Mouse (Mus musculus) neural tube, embryonic 13.5 days (tissue): ENCODE measurements at regions not wholly inside any gene's neighbourhood (a gene's known extent, or its start where the extent isn't known, plus 50 kb on each side); places are given as distances from the start of the nearest gene placed in this dataset.

Experiments
- ATAC-seq: fragments of 200-750 bp; cut with Nextera tagmentation; 2 replicates; pipeline ENCODE4 v1.8.0; 2017; ENCODE audit warnings: low read depth, mild to moderate bottlenecking, moderate TSS enrichment, moderate library complexity
- H3K27ac ChIP-seq: fragments of 300-500 bp; sonication (generic); replicated peaks from 2 replicates; pipeline ENCODE4 v1.5.1; 2015; ENCODE audit warnings: moderate library complexity, mild to moderate bottlenecking, inconsistent platforms
- H3K27me3 ChIP-seq: fragments of 300-500 bp; sonication (generic); 2 replicates; pipeline ENCODE4 v1.6.1; 2015; ENCODE audit warnings: mild to moderate bottlenecking, inconsistent platforms
- H3K36me3 ChIP-seq: fragments of 300-500 bp; sonication (generic); 2 replicates; pipeline ENCODE4 v1.6.1; 2015; ENCODE audit warnings: mild to moderate bottlenecking, inconsistent platforms
- H3K4me1 ChIP-seq: fragments of 300-500 bp; sonication (generic); replicated peaks from 2 replicates; pipeline ENCODE4 v1.6.1; 2015; ENCODE audit warnings: inconsistent platforms
- H3K4me2 ChIP-seq: fragments of 300-500 bp; sonication (generic); 2 replicates; pipeline ENCODE4 v1.6.1; 2015; ENCODE audit warnings: inconsistent platforms, mild to moderate bottlenecking, moderate library complexity
- H3K4me3 ChIP-seq: fragments of 300-500 bp; sonication (generic); 2 replicates; pipeline ENCODE4 v1.5.1; 2015; ENCODE audit warnings: mild to moderate bottlenecking, inconsistent platforms
- H3K9ac ChIP-seq: fragments of 300-500 bp; sonication (generic); 2 replicates; pipeline ENCODE4 v1.6.1; 2015; ENCODE audit warnings: moderate library complexity, mild to moderate bottlenecking, inconsistent platforms
- H3K9me3 ChIP-seq: fragments of 300-500 bp; sonication (generic); 2 replicates; pipeline ENCODE4 v1.6.1; 2016; ENCODE audit warnings: inconsistent platforms
- WGBS: fragments of 180-500 bp; shearing (Covaris S2); methylation state at CpG from one replicate; pipeline ENCODE4 v1.1.7; 2015; 5-methylcytosine and 5-hydroxymethylcytosine counted together

GRCm38 (mm10) chr4:54282934-54283333, 457.1 kb downstream of the Tmem38b start:
- no peaks in the 10 kb centered on the region for H3K4me1 ChIP-seq
- H3K4me3 ChIP-seq: no peak overlapping the region
- ATAC-seq: no peak
- 0 out of 2 replicates have a peak, but pooled peaks cover 6% of the 10 kb centered on the region for H3K9me3 ChIP-seq
- H3K36me3 ChIP-seq: no peaks in the 10 kb centered on the region
- no peak overlapping the region for H3K9ac ChIP-seq
- H3K27me3 ChIP-seq: no peaks in the 10 kb centered on the region
- 95% methylated on average over 13 of the region's 13 CpGs for WGBS
- no peak overlapping the region for H3K4me2 ChIP-seq
- no peak overlapping the region for H3K27ac ChIP-seq

DNA sequence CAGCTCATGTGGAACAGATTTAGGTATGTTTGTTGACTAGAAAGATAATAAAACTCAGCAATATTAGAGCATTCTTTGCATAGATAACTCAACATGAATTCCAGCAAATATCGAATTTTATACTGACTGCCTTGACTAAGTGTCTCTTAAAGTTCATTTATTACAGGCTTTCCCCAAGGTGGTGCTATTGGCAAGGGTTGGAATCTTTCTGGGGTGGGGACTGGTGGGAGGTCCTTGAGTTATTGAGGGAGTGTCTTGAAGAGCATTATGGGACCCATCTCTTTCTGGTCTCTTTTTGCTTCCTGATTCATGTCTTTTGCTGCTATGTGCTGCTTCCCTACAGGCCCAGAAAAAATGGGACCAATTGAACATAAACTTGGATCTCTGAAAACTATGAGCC, 488.0 kb downstream of the Tmem38b start:
- Histone ChIP-seq H3K36me3 (no peaks in the 10 kb centered on the region), H3K4me1 (no peaks in the 10 kb centered on the region), H3K27ac (no peak overlapping the region), H3K4me2 (no peak overlapping the region), H3K9ac (no peak overlapping the region), H3K9me3 (no peaks in the 10 kb centered on the region), H3K27me3 (no peaks in the 10 kb centered on the region), H3K4me3 (no peak overlapping the region)
- ATAC-seq: no peak
- WGBS: 80% methylated on average over 1 of the region's 1 CpGs

DNA sequence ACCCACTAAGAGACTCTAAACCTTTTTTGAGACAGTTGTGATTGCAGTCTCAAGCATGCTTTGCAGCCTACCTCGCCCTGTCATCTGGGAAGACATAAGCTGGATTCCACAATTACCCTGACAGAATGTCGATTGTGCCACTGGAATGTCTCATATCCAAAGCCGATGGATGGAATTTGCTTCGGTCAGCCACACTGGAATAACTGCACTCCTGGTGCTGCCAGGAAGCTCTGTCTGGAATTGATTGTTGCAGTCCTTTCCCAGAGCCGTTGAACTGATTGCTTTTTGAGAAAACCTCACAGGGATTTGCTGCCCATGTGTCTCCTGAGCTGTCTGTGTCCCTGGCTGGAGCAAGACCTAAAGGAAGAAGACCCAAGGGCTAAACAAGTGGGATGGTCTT, 499.0 kb downstream of the Tmem38b start:
- Histone ChIP-seq H3K27ac (no peak overlapping the region), H3K4me3 (no peak overlapping the region), H3K27me3 (no peaks in the 10 kb centered on the region), H3K9me3 (no peaks in the 10 kb centered on the region), H3K36me3 (no peaks in the 10 kb centered on the region), H3K9ac (no peak overlapping the region), H3K4me2 (no peak overlapping the region), H3K4me1 (peaks cover 17% of the 10 kb centered on the region)
- no peak for ATAC-seq
- 63% methylated on average over 5 of the region's 5 CpGs for WGBS

GRCm38 (mm10) chr4:54328273-54328672, 502.4 kb downstream of the Tmem38b start:
- no peak overlapping the region for H3K4me3 ChIP-seq
- no peaks in the 10 kb centered on the region for H3K27me3 ChIP-seq
- peak overlapping the region; percentile 79; the same call in 1 of the 2 replicates for H3K27ac ChIP-seq
- H3K9ac ChIP-seq: no peak overlapping the region
- H3K4me2 ChIP-seq: no peak overlapping the region
- H3K4me1 ChIP-seq: peaks cover 45% of the 10 kb centered on the region
- H3K9me3 ChIP-seq: no peaks in the 10 kb centered on the region
- H3K36me3 ChIP-seq: no peaks in the 10 kb centered on the region
- WGBS: 67% methylated on average over 5 of the region's 5 CpGs
- ATAC-seq: no peak

DNA sequence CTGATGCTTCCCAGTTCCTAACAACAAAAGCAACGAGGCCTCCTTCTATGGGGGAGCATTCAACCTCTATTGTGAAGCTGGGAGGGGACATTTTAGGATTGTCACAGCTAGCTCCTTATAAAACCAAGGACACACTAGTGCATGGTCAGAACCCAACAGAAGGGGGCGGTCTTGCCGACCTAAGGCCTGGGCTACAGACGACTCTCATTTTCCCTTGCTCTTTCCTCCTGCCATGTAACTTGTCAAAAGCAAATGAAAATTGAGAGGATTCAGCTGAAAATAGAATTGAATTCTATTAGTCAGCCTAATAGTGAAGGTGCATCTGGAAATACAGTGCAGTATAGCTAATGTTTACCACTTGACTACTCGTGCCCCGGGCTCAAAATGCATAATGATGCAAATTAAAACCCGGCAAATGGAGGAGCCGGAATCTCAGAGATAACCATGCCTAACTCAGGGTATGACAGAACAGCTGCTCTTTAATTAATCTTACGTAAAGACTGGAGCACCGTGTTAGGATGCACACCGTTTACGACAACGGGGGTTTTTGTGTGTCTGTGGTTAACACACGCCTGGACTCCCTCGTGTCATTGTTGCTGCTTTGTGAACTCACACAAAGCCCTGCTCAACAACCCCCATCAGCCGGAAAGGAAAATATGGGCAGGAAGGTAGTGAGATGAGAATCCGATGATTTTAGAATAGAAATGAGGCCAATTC, 503.0 kb downstream of the Tmem38b start:
- peak; percentile 79 for ATAC-seq
- peak overlapping the region; percentile 79 for H3K27ac ChIP-seq
- WGBS: 32% methylated on average over 17 of the region's 17 CpGs
- H3K4me1 ChIP-seq: peaks cover 51% of the 10 kb centered on the region
- 0 out of 2 replicates have a peak overlapping the region, but pooled peaks have one; percentile 45 for H3K9ac ChIP-seq
- H3K36me3 ChIP-seq: no peaks in the 10 kb centered on the region
- H3K9me3 ChIP-seq: no peaks in the 10 kb centered on the region
- H3K27me3 ChIP-seq: no peaks in the 10 kb centered on the region
- H3K4me3 ChIP-seq: 0 out of 2 replicates have a peak overlapping the region, but pooled peaks have one; percentile 7
- peak overlapping the region; percentile 39 for H3K4me2 ChIP-seq

- no peak overlapping the region for H3K4me3 ChIP-seq
- no peak overlapping the region for H3K4me2 ChIP-seq
- H3K27ac ChIP-seq: peak overlapping the region; percentile 84
- H3K9me3 ChIP-seq: no peaks in the 10 kb centered on the region
- no peaks in the 10 kb centered on the region for H3K36me3 ChIP-seq
- 75% methylated on average over 3 of the region's 3 CpGs for WGBS
- peaks cover 53% of the 10 kb centered on the region for H3K4me1 ChIP-seq
- H3K9ac ChIP-seq: no peak overlapping the region
- ATAC-seq: no peak
- no peaks in the 10 kb centered on the region for H3K27me3 ChIP-seq
Measured at GRCm38 (mm10) chr4:54330686-54331085, 504.8 kb downstream of the Tmem38b start.

GRCm38 (mm10) chr4:54331588-54332211, 505.9 kb downstream of the Tmem38b start:
- peaks cover 53% of the 10 kb centered on the region for H3K4me1 ChIP-seq
- H3K4me2 ChIP-seq: no peak overlapping the region; the same call in 1 of the 2 replicates
- ATAC-seq: peak; percentile 81
- H3K4me3 ChIP-seq: no peak overlapping the region
- peak overlapping the region; percentile 84 for H3K27ac ChIP-seq
- WGBS: 22% methylated on average over 12 of the region's 12 CpGs
- no peaks in the 10 kb centered on the region for H3K27me3 ChIP-seq
- H3K36me3 ChIP-seq: no peaks in the 10 kb centered on the region
- no peak overlapping the region for H3K9ac ChIP-seq
- no peaks in the 10 kb centered on the region for H3K9me3 ChIP-seq

- ATAC-seq: no peak
- peak overlapping the region; percentile 84 for H3K27ac ChIP-seq
- 64% methylated on average over 7 of the region's 7 CpGs for WGBS
Measured at GRCm38 (mm10) chr4:54332261-54332660, 506.4 kb downstream of the Tmem38b start.

DNA sequence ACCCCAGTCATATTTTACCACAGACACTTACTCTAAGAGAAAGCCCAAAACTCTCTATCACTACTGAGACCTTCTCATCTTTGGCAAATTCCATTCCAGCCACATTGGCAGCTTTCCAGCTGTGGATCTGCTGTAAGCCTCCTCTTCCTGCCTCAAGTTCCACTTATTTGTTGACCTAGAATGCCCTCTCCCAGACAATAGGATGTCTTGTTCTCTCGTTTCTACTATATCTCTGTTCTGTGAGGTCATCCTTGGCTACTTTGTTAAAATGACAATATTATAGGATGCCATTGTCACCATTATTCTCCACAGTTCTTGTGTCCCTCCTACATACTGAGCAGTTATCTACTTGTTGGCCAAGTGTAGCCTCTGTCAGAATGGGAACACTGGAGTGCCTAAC, 512.7 kb downstream of the Tmem38b start:
- no peak overlapping the region for H3K9ac ChIP-seq
- H3K9me3 ChIP-seq: no peaks in the 10 kb centered on the region
- no peak overlapping the region for H3K27ac ChIP-seq
- H3K36me3 ChIP-seq: no peaks in the 10 kb centered on the region
- no peaks in the 10 kb centered on the region for H3K27me3 ChIP-seq
- no peak overlapping the region for H3K4me3 ChIP-seq
- no peak overlapping the region for H3K4me2 ChIP-seq
- 47% methylated on average over 1 of the region's 1 CpGs for WGBS
- ATAC-seq: no peak
- H3K4me1 ChIP-seq: peaks cover 5% of the 10 kb centered on the region

More at GRCm38 (mm10) chr4:54332261-54332660, 506.4 kb downstream of the Tmem38b start:
- Histone ChIP-seq H3K27me3 (no peaks in the 10 kb centered on the region), H3K4me2 (no peak overlapping the region), H3K4me1 (peaks cover 53% of the 10 kb centered on the region), H3K9me3 (no peaks in the 10 kb centered on the region), H3K4me3 (no peak overlapping the region), H3K36me3 (no peaks in the 10 kb centered on the region), H3K9ac (no peak overlapping the region)

DNA sequence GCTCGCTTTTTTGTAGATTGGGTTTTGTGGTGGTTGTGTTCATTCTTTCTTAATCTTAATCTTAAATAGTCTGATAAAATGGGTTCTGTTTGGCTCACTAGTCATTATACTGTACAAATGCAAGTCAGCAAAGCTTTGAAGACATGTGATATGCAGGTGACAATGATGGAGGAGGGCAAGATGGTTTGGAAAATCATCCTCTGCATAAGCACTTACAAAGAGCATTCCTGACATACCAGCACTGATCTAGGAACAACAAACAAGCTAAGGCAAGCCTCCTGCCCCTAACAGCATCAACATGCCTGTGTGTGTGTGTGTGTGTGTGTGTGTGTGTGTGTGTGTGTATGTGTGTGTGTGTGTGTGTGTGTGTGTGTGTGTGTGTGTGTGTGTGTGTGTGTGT, 514.3 kb downstream of the Tmem38b start:
- 95% methylated on average over 1 of the region's 1 CpGs for WGBS
- no peaks in the 10 kb centered on the region for H3K27me3 ChIP-seq
- ATAC-seq: no peak
- H3K4me3 ChIP-seq: no peak overlapping the region
- no peaks in the 10 kb centered on the region for H3K4me1 ChIP-seq
- H3K9ac ChIP-seq: no peak overlapping the region
- no peak overlapping the region for H3K27ac ChIP-seq
- no peaks in the 10 kb centered on the region for H3K36me3 ChIP-seq
- H3K4me2 ChIP-seq: no peak overlapping the region
- H3K9me3 ChIP-seq: no peaks in the 10 kb centered on the region

- ATAC-seq: peak; percentile 65
Measured at GRCm38 (mm10) chr4:54353657-54354390, 528.0 kb downstream of the Tmem38b start.

GRCm38 (mm10) chr4:54354391-54354726, 528.5 kb downstream of the Tmem38b start:
- no peak overlapping the region for H3K4me2 ChIP-seq
- H3K9ac ChIP-seq: no peak overlapping the region
- WGBS: 8% methylated on average over 4 of the region's 4 CpGs
- no peaks in the 10 kb centered on the region for H3K9me3 ChIP-seq
- no peaks in the 10 kb centered on the region for H3K36me3 ChIP-seq
- ATAC-seq: peak; percentile 82
- H3K27ac ChIP-seq: peak overlapping the region; percentile 83
- peaks cover 20% of the 10 kb centered on the region for H3K4me1 ChIP-seq
- no peak overlapping the region for H3K4me3 ChIP-seq
- no peaks in the 10 kb centered on the region for H3K27me3 ChIP-seq

More at GRCm38 (mm10) chr4:54353657-54354390, 528.0 kb downstream of the Tmem38b start:
- Histone ChIP-seq H3K4me2 (no peak overlapping the region), H3K27ac (peak overlapping the region; percentile 83), H3K4me3 (no peak overlapping the region), H3K27me3 (no peaks in the 10 kb centered on the region), H3K9ac (no peak overlapping the region), H3K4me1 (peaks cover 20% of the 10 kb centered on the region), H3K9me3 (no peaks in the 10 kb centered on the region), H3K36me3 (no peaks in the 10 kb centered on the region)
- WGBS: 42% methylated on average over 8 of the region's 8 CpGs
